Mouse (Mus musculus) limb, embryonic 13.5 days (tissue): ENCODE data around the gene Xirp1. TPM values are rescaled to one million over a fixed set of nuclear protein-coding genes. Genes with fewer than 3 reads are reported as not detected.
"Not testable (repeated sequence)": the region's sequence is repeated elsewhere in the genome, so short reads cannot be mapped to it uniquely, and the experiment has no call there.

Experiments
- ATAC-seq: fragments of 200-750 bp; cut with Nextera tagmentation; 2 replicates; pipeline ENCODE4 v1.8.0; 2017; ENCODE audit warnings: low read depth, moderate number of reproducible peaks, moderate TSS enrichment; ENCODE audit not compliant: low FRiP score
- H3K27ac ChIP-seq: fragments of 300-500 bp; sonication (generic); 2 replicates; pipeline ENCODE4 v1.5.1; 2015; ENCODE audit warnings: inconsistent platforms, mild to moderate bottlenecking, moderate library complexity
- H3K27me3 ChIP-seq: fragments of 300-500 bp; sonication (generic); 2 replicates; pipeline ENCODE4 v1.6.1; 2015; ENCODE audit warnings: mild to moderate bottlenecking, inconsistent platforms
- H3K36me3 ChIP-seq: fragments of 300-500 bp; sonication (generic); 2 replicates; pipeline ENCODE4 v1.6.1; 2015; ENCODE audit warnings: inconsistent platforms, mild to moderate bottlenecking, moderate library complexity
- H3K4me1 ChIP-seq: fragments of 300-500 bp; sonication (generic); 2 replicates; pipeline ENCODE4 v1.6.1; 2015; ENCODE audit warnings: inconsistent platforms
- H3K4me2 ChIP-seq: fragments of 300-500 bp; sonication (generic); replicated peaks from 2 replicates; pipeline ENCODE4 v1.6.1; 2015; ENCODE audit warnings: inconsistent platforms, mild to moderate bottlenecking, moderate library complexity
- H3K4me3 ChIP-seq: fragments of 300-500 bp; sonication (generic); 2 replicates; pipeline ENCODE4 v1.5.1; 2015; ENCODE audit warnings: moderate library complexity, mild to moderate bottlenecking, inconsistent platforms
- H3K9ac ChIP-seq: fragments of 300-500 bp; sonication (generic); 2 replicates; pipeline ENCODE4 v1.6.1; 2015; ENCODE audit warnings: mild to moderate bottlenecking, inconsistent platforms
- H3K9me3 ChIP-seq: fragments of 300-500 bp; sonication (generic); 2 replicates; pipeline ENCODE4 v1.6.1; 2016; ENCODE audit warnings: inconsistent platforms
- WGBS: fragments of 180-500 bp; shearing (Covaris S2); methylation state at CpG from one replicate; pipeline ENCODE4 v1.1.7; 2015; 5-methylcytosine and 5-hydroxymethylcytosine counted together
- polyA plus RNA-seq: library from polyadenylated mRNA; unstranded; fragments of >200 nt; fragmentation: Nextera tagmentation; extraction: Ambion mirVana; gene quantifications from 2 replicates; pipeline ENCODE4 v1.2.1, GENCODE M21; 2015

The Xirp1 gene
- polyA plus RNA-seq, 1 experiment from 2014 or later, result 1.0 TPM

GRCm38 (mm10) chr9:120014828-120015227 is 8.6 kb downstream of the Xirp1 start:
- Histone ChIP-seq H3K36me3 (no peaks in the 10 kb centered on the region), H3K4me2 (no peak overlapping the region), H3K27me3 (0 out of 2 replicates have a peak, but pooled peaks cover 4% of the 10 kb centered on the region), H3K9ac (no peak overlapping the region), H3K4me1 (peaks cover 12% of the 10 kb centered on the region; the same call in 1 of the 2 replicates), H3K9me3 (no peaks in the 10 kb centered on the region), H3K4me3 (no peak overlapping the region), H3K27ac (no peak overlapping the region)
- no peak for ATAC-seq
- 56% methylated on average over 6 of the region's 6 CpGs for WGBS

- no peaks in the 10 kb centered on the region for H3K36me3 ChIP-seq
- H3K27ac ChIP-seq, result no peak overlapping the region
- ATAC-seq, result no peak
- no peak overlapping the region for H3K9ac ChIP-seq
- WGBS, result 69% methylated on average over 11 of the region's 11 CpGs
- 0 out of 2 replicates have a peak, but pooled peaks cover 4% of the 10 kb centered on the region for H3K27me3 ChIP-seq
- no peaks in the 10 kb centered on the region for H3K9me3 ChIP-seq
- no peak overlapping the region for H3K4me3 ChIP-seq
- peaks cover 12% of the 10 kb centered on the region; the same call in 1 of the 2 replicates for H3K4me1 ChIP-seq
- no peak overlapping the region for H3K4me2 ChIP-seq
These were observed 10.1 kb downstream of the Xirp1 start for GRCm38 (mm10) chr9:120013251-120013820.

GRCm38 (mm10) chr9:120012781-120013180 is 10.6 kb downstream of the Xirp1 start:
- peaks cover 12% of the 10 kb centered on the region; the same call in 1 of the 2 replicates for H3K4me1 ChIP-seq
- no peak for ATAC-seq
- 75% methylated on average over 5 of the region's 5 CpGs for WGBS

GRCm38 (mm10) chr9:120012161-120012560 is 11.2 kb downstream of the Xirp1 start:
- not testable (repeated sequence) for ATAC-seq, H3K4me2 ChIP-seq, H3K9me3 ChIP-seq, H3K27ac ChIP-seq, H3K27me3 ChIP-seq, H3K36me3 ChIP-seq, H3K9ac ChIP-seq, H3K4me3 ChIP-seq
- H3K4me1 ChIP-seq, result peaks cover 12% of the 10 kb centered on the region; the same call in 1 of the 2 replicates
- 82% methylated on average over 6 of the region's 6 CpGs for WGBS

More at GRCm38 (mm10) chr9:120012781-120013180, 10.6 kb downstream of the Xirp1 start:
- H3K27me3 ChIP-seq, result 0 out of 2 replicates have a peak, but pooled peaks cover 4% of the 10 kb centered on the region
- H3K4me2 ChIP-seq, result no peak overlapping the region
- no peaks in the 10 kb centered on the region for H3K36me3 ChIP-seq
- no peak overlapping the region for H3K27ac ChIP-seq
- H3K4me3 ChIP-seq, result no peak overlapping the region
- 0 out of 2 replicates have a peak, but pooled peaks cover 4% of the 10 kb centered on the region for H3K9me3 ChIP-seq
- H3K9ac ChIP-seq, result no peak overlapping the region

- no peak overlapping the region for H3K27ac ChIP-seq
- H3K4me2 ChIP-seq, result peak overlapping the region; percentile 80
- H3K27me3 ChIP-seq, result 0 out of 2 replicates have a peak, but pooled peaks cover 4% of the 10 kb centered on the region
- 2% methylated on average over 10 of the region's 10 CpGs for WGBS
- H3K9me3 ChIP-seq, result 0 out of 2 replicates have a peak, but pooled peaks cover 5% of the 10 kb centered on the region
- H3K4me3 ChIP-seq, result peak overlapping the region; percentile 44
- peaks cover 12% of the 10 kb centered on the region; the same call in 1 of the 2 replicates for H3K4me1 ChIP-seq
- H3K36me3 ChIP-seq, result no peaks in the 10 kb centered on the region
- no peak overlapping the region for H3K9ac ChIP-seq
- peak; percentile 30 for ATAC-seq
These were observed 11.9 kb downstream of the Xirp1 start for GRCm38 (mm10) chr9:120011533-120011932.

GRCm38 (mm10) chr9:120010781-120011511 is 12.5 kb downstream of the Xirp1 start:
- no peaks in the 10 kb centered on the region for H3K36me3 ChIP-seq
- peak; percentile 91 for ATAC-seq
- H3K4me3 ChIP-seq, result peak overlapping the region; percentile 44
- H3K9ac ChIP-seq, result peak overlapping the region; percentile 50; the same call in 1 of the 2 replicates
- H3K27ac ChIP-seq, result peak overlapping the region; percentile 67
- H3K27me3 ChIP-seq, result 0 out of 2 replicates have a peak, but pooled peaks cover 4% of the 10 kb centered on the region
- 0 out of 2 replicates have a peak, but pooled peaks cover 5% of the 10 kb centered on the region for H3K9me3 ChIP-seq
- peak overlapping the region; percentile 80 for H3K4me2 ChIP-seq
- H3K4me1 ChIP-seq, result peaks cover 15% of the 10 kb centered on the region; the same call in 1 of the 2 replicates
- WGBS, result 4% methylated on average over 41 of the region's 60 CpGs

GRCm38 (mm10) chr9:120009871-120010270 is 13.5 kb downstream of the Xirp1 start:
- no peak for ATAC-seq
- Histone ChIP-seq H3K36me3 (no peaks in the 10 kb centered on the region), H3K27ac (no peak overlapping the region), H3K4me3 (no peak overlapping the region), H3K4me1 (peaks cover 18% of the 10 kb centered on the region; the same call in 1 of the 2 replicates), H3K9ac (no peak overlapping the region), H3K9me3 (0 out of 2 replicates have a peak, but pooled peaks cover 5% of the 10 kb centered on the region), H3K4me2 (no peak overlapping the region), H3K27me3 (0 out of 2 replicates have a peak, but pooled peaks cover 4% of the 10 kb centered on the region)
- 94% methylated on average over 3 of the region's 3 CpGs for WGBS

GRCm38 (mm10) chr9:120009226-120009841 is 14.1 kb downstream of the Xirp1 start:
- no peak overlapping the region for H3K4me2 ChIP-seq
- H3K9me3 ChIP-seq, result 0 out of 2 replicates have a peak, but pooled peaks cover 5% of the 10 kb centered on the region
- peaks cover 18% of the 10 kb centered on the region; the same call in 1 of the 2 replicates for H3K4me1 ChIP-seq
- no peak overlapping the region for H3K27ac ChIP-seq
- no peaks in the 10 kb centered on the region for H3K36me3 ChIP-seq
- ATAC-seq, result no peak
- 70% methylated on average over 7 of the region's 7 CpGs for WGBS
- H3K27me3 ChIP-seq, result 0 out of 2 replicates have a peak, but pooled peaks cover 4% of the 10 kb centered on the region
- no peak overlapping the region for H3K4me3 ChIP-seq
- H3K9ac ChIP-seq, result no peak overlapping the region

- WGBS, result 80% methylated on average over 1 of the region's 1 CpGs
- 0 out of 2 replicates have a peak, but pooled peaks cover 5% of the 10 kb centered on the region for H3K9me3 ChIP-seq
- ATAC-seq, result no peak
- no peak overlapping the region for H3K27ac ChIP-seq
- no peak overlapping the region for H3K4me3 ChIP-seq
- H3K4me1 ChIP-seq, result peaks cover 18% of the 10 kb centered on the region; the same call in 1 of the 2 replicates
- no peak overlapping the region for H3K4me2 ChIP-seq
- H3K27me3 ChIP-seq, result 0 out of 2 replicates have a peak, but pooled peaks cover 2% of the 10 kb centered on the region
- H3K9ac ChIP-seq, result no peak overlapping the region
- no peaks in the 10 kb centered on the region for H3K36me3 ChIP-seq
These were observed 15.6 kb downstream of the Xirp1 start for GRCm38 (mm10) chr9:120007833-120008232.

- Histone ChIP-seq H3K27ac (no peak overlapping the region), H3K9me3 (0 out of 2 replicates have a peak, but pooled peaks cover 5% of the 10 kb centered on the region), H3K4me1 (peaks cover 24% of the 10 kb centered on the region), H3K4me2 (no peak overlapping the region), H3K4me3 (no peak overlapping the region), H3K27me3 (no peaks in the 10 kb centered on the region), H3K36me3 (no peaks in the 10 kb centered on the region), H3K9ac (no peak overlapping the region)
- ATAC-seq, result no peak
- WGBS, result 49% methylated on average over 3 of the region's 3 CpGs
These were observed 17.5 kb downstream of the Xirp1 start for GRCm38 (mm10) chr9:120005936-120006335.

- Histone ChIP-seq H3K4me1 (peaks cover 17% of the 10 kb centered on the region), H3K36me3 (no peaks in the 10 kb centered on the region), H3K4me3 (no peak overlapping the region), H3K27me3 (no peaks in the 10 kb centered on the region), H3K9ac (no peak overlapping the region), H3K9me3 (0 out of 2 replicates have a peak, but pooled peaks cover 2% of the 10 kb centered on the region), H3K27ac (no peak overlapping the region; the same call in 1 of the 2 replicates), H3K4me2 (no peak overlapping the region)
- no peak for ATAC-seq
- 77% methylated on average over 5 of the region's 5 CpGs for WGBS
These were observed 20.5 kb downstream of the Xirp1 start for GRCm38 (mm10) chr9:120002893-120003292.
